Mouse (Mus musculus): ENCODE data around the gene Jakmip3. TPM values are rescaled to one million over a fixed set of nuclear protein-coding genes. Genes with fewer than 3 reads are reported as not detected.

Gene Jakmip3
- polyA plus RNA-seq, 1 experiment from 2014 or later, result 0.14 TPM

- Histone ChIP-seq H3K36me3 (ENCODE audit: control insufficient read depth, insufficient read depth, low read length) (no peaks in the 10 kb centered on the region), H3K4me1 (ENCODE audit: control insufficient read depth in 2 of 2, insufficient read depth in 2 of 2, low read length in 2 of 2) (no peaks in the 10 kb centered on the region), H3K27ac (replicated peaks in 1 of 2; ENCODE audit: control insufficient read depth in 1 of 2, insufficient read depth in 1 of 2, low read depth in 2 of 2, low read length in 2 of 2) (no peak overlapping the region), H3K9me3 (ENCODE audit: control insufficient read depth, low read length) (no peaks in the 10 kb centered on the region), H3K4me3 (ENCODE audit: control insufficient read depth in 1 of 2, insufficient read depth in 1 of 2, low read depth in 1 of 2, low read length in 2 of 2) (no peak overlapping the region), H3K4me2 (ENCODE audit: low read length) (no peak overlapping the region), H3K9ac (ENCODE audit: low read length) (no peak overlapping the region), H3K27me3 (ENCODE audit: control insufficient read depth, insufficient read depth, low read length) (no peaks in the 10 kb centered on the region)
- no peak for ATAC-seq (ENCODE audit: insufficient number of reproducible peaks, insufficient read depth, low FRiP score, low read depth)
- WGBS, result 70% methylated on average over 9 of the region's 9 CpGs
Observed at GRCm38 (mm10) chr7:138989156-138989555, 48.6 kb downstream of the Jakmip3 start.

GRCm38 (mm10) chr7:139002692-139003091 is 62.2 kb downstream of the Jakmip3 start:
- Histone ChIP-seq H3K27ac (replicated peaks in 1 of 2; ENCODE audit: control insufficient read depth in 1 of 2, insufficient read depth in 1 of 2, low read depth in 2 of 2, low read length in 2 of 2) (no peak overlapping the region), H3K9ac (ENCODE audit: low read length) (no peak overlapping the region), H3K36me3 (ENCODE audit: control insufficient read depth, insufficient read depth, low read length) (no peaks in the 10 kb centered on the region), H3K4me3 (ENCODE audit: control insufficient read depth in 1 of 2, insufficient read depth in 1 of 2, low read depth in 1 of 2, low read length in 2 of 2) (no peak overlapping the region), H3K27me3 (ENCODE audit: control insufficient read depth, insufficient read depth, low read length) (no peaks in the 10 kb centered on the region), H3K4me2 (ENCODE audit: low read length) (no peak overlapping the region), H3K9me3 (ENCODE audit: control insufficient read depth, low read length) (no peaks in the 10 kb centered on the region), H3K4me1 (ENCODE audit: control insufficient read depth in 2 of 2, insufficient read depth in 2 of 2, low read length in 2 of 2) (peaks cover 0 to 2% of the 10 kb centered on the region in 2 experiments; a peak in 1 of 4 replicates)
- 87% methylated on average over 9 of the region's 9 CpGs for WGBS
- no peak for ATAC-seq (ENCODE audit: insufficient number of reproducible peaks, insufficient read depth, low FRiP score, low read depth)

GRCm38 (mm10) chr7:139003250-139003649 is 62.7 kb downstream of the Jakmip3 start:
- 54% methylated on average over 9 of the region's 9 CpGs for WGBS
- H3K27ac ChIP-seq (replicated peaks in 1 of 2; ENCODE audit: control insufficient read depth in 1 of 2, insufficient read depth in 1 of 2, low read depth in 2 of 2, low read length in 2 of 2), result no peak overlapping the region
- no peaks in the 10 kb centered on the region for H3K27me3 ChIP-seq (ENCODE audit: control insufficient read depth, insufficient read depth, low read length)
- H3K4me2 ChIP-seq (ENCODE audit: low read length), result no peak overlapping the region
- no peaks in the 10 kb centered on the region for H3K9me3 ChIP-seq (ENCODE audit: control insufficient read depth, low read length)
- H3K4me1 ChIP-seq (ENCODE audit: control insufficient read depth in 2 of 2, insufficient read depth in 2 of 2, low read length in 2 of 2), result peaks cover 0 to 2% of the 10 kb centered on the region in 2 experiments; a peak in 1 of 4 replicates
- no peak for ATAC-seq (ENCODE audit: insufficient number of reproducible peaks, insufficient read depth, low FRiP score, low read depth)
- no peaks in the 10 kb centered on the region for H3K36me3 ChIP-seq (ENCODE audit: control insufficient read depth, insufficient read depth, low read length)
- no peak overlapping the region for H3K4me3 ChIP-seq (ENCODE audit: control insufficient read depth in 1 of 2, insufficient read depth in 1 of 2, low read depth in 1 of 2, low read length in 2 of 2)
- H3K9ac ChIP-seq (ENCODE audit: low read length), result no peak overlapping the region

- Histone ChIP-seq H3K36me3 (ENCODE audit: control insufficient read depth, insufficient read depth, low read length) (no peaks in the 10 kb centered on the region), H3K4me3 (ENCODE audit: control insufficient read depth in 1 of 2, insufficient read depth in 1 of 2, low read depth in 1 of 2, low read length in 2 of 2) (no peak overlapping the region), H3K27ac (replicated peaks in 1 of 2; ENCODE audit: control insufficient read depth in 1 of 2, insufficient read depth in 1 of 2, low read depth in 2 of 2, low read length in 2 of 2) (no peak overlapping the region), H3K9ac (ENCODE audit: low read length) (no peak overlapping the region), H3K4me1 (ENCODE audit: control insufficient read depth in 2 of 2, insufficient read depth in 2 of 2, low read length in 2 of 2) (0 out of 4 replicates have a peak, but pooled peaks cover 0 to 2% of the 10 kb centered on the region in 2 experiments), H3K27me3 (ENCODE audit: control insufficient read depth, insufficient read depth, low read length) (peaks cover 8% of the 10 kb centered on the region; the same call in 1 of the 2 replicates), H3K9me3 (ENCODE audit: control insufficient read depth, low read length) (no peaks in the 10 kb centered on the region), H3K4me2 (ENCODE audit: low read length) (no peak overlapping the region)
- no peak for ATAC-seq (ENCODE audit: insufficient number of reproducible peaks, insufficient read depth, low FRiP score, low read depth)
- 66% methylated on average over 7 of the region's 7 CpGs for WGBS
Observed at GRCm38 (mm10) chr7:139009786-139010502, 69.4 kb downstream of the Jakmip3 start.

- WGBS, result 32% methylated on average over 3 of the region's 3 CpGs
- Histone ChIP-seq H3K9me3 (ENCODE audit: control insufficient read depth, low read length) (no peaks in the 10 kb centered on the region), H3K36me3 (ENCODE audit: control insufficient read depth, insufficient read depth, low read length) (no peaks in the 10 kb centered on the region), H3K27ac (replicated peaks in 1 of 2; ENCODE audit: control insufficient read depth in 1 of 2, insufficient read depth in 1 of 2, low read depth in 2 of 2, low read length in 2 of 2) (no peak overlapping the region), H3K4me1 (ENCODE audit: control insufficient read depth in 2 of 2, insufficient read depth in 2 of 2, low read length in 2 of 2) (peaks cover 2 to 4% of the 10 kb centered on the region in 2 experiments; a peak in 2 of 4 replicates), H3K9ac (ENCODE audit: low read length) (no peak overlapping the region), H3K4me3 (ENCODE audit: control insufficient read depth in 1 of 2, insufficient read depth in 1 of 2, low read depth in 1 of 2, low read length in 2 of 2) (no peak overlapping the region), H3K4me2 (ENCODE audit: low read length) (no peak overlapping the region), H3K27me3 (ENCODE audit: control insufficient read depth, insufficient read depth, low read length) (peaks cover 10% of the 10 kb centered on the region; the same call in 1 of the 2 replicates)
- no peak for ATAC-seq (ENCODE audit: insufficient number of reproducible peaks, insufficient read depth, low FRiP score, low read depth)
Observed at GRCm38 (mm10) chr7:139011027-139011426, 70.5 kb downstream of the Jakmip3 start.

- H3K27ac ChIP-seq (replicated peaks in 1 of 2; ENCODE audit: control insufficient read depth in 1 of 2, insufficient read depth in 1 of 2, low read depth in 2 of 2, low read length in 2 of 2), result no peak overlapping the region
- H3K4me1 ChIP-seq (ENCODE audit: control insufficient read depth in 2 of 2, insufficient read depth in 2 of 2, low read length in 2 of 2), result peaks cover 4% of the 10 kb centered on the region in 2 experiments; a peak in 2 of 4 replicates
- no peak overlapping the region for H3K4me3 ChIP-seq (ENCODE audit: control insufficient read depth in 1 of 2, insufficient read depth in 1 of 2, low read depth in 1 of 2, low read length in 2 of 2)
- H3K36me3 ChIP-seq (ENCODE audit: control insufficient read depth, insufficient read depth, low read length), result no peaks in the 10 kb centered on the region
- H3K27me3 ChIP-seq (ENCODE audit: control insufficient read depth, insufficient read depth, low read length), result peaks cover 10% of the 10 kb centered on the region; the same call in 1 of the 2 replicates
- H3K9me3 ChIP-seq (ENCODE audit: control insufficient read depth, low read length), result no peaks in the 10 kb centered on the region
- no peak overlapping the region for H3K4me2 ChIP-seq (ENCODE audit: low read length)
- WGBS, result 79% methylated on average over 2 of the region's 2 CpGs
- no peak overlapping the region for H3K9ac ChIP-seq (ENCODE audit: low read length)
- ATAC-seq (ENCODE audit: insufficient number of reproducible peaks, insufficient read depth, low FRiP score, low read depth), result no peak
Observed at GRCm38 (mm10) chr7:139011586-139011985, 71.1 kb downstream of the Jakmip3 start.

GRCm38 (mm10) chr7:139012767-139013369 is 72.3 kb downstream of the Jakmip3 start:
- Histone ChIP-seq H3K4me3 (ENCODE audit: control insufficient read depth in 1 of 2, insufficient read depth in 1 of 2, low read depth in 1 of 2, low read length in 2 of 2) (no peak overlapping the region), H3K9ac (ENCODE audit: low read length) (no peak overlapping the region), H3K27me3 (ENCODE audit: control insufficient read depth, insufficient read depth, low read length) (peaks cover 10% of the 10 kb centered on the region; the same call in 1 of the 2 replicates), H3K4me2 (ENCODE audit: low read length) (no peak overlapping the region), H3K36me3 (ENCODE audit: control insufficient read depth, insufficient read depth, low read length) (no peaks in the 10 kb centered on the region), H3K4me1 (ENCODE audit: control insufficient read depth in 2 of 2, insufficient read depth in 2 of 2, low read length in 2 of 2) (peaks cover 4% of the 10 kb centered on the region in 2 experiments; a peak in 2 of 4 replicates), H3K9me3 (ENCODE audit: control insufficient read depth, low read length) (no peaks in the 10 kb centered on the region), H3K27ac (replicated peaks in 1 of 2; ENCODE audit: control insufficient read depth in 1 of 2, insufficient read depth in 1 of 2, low read depth in 2 of 2, low read length in 2 of 2) (no peak overlapping the region)
- 75% methylated on average over 6 of the region's 6 CpGs for WGBS
- ATAC-seq (ENCODE audit: insufficient number of reproducible peaks, insufficient read depth, low FRiP score, low read depth), result no peak

Measured in heart, embryonic 14.5 days (tissue).